Mouse (Mus musculus) thymus, adult 18-20 months (tissue): ENCODE results near the gene Pgpep1.

Experiments
- DNase-seq, 2 experiments: peaks; one replicate each; pipeline ENCODE4 v3.0.0; 2022; ENCODE audit warnings: mixed read lengths in 2 of 2

The Pgpep1 gene

GRCm38 (mm10) chr8:70689892-70690390, 29.8 kb upstream of the Pgpep1 start:
- no peak for DNase-seq

GRCm38 (mm10) chr8:70688136-70688535, 27.9 kb upstream of the Pgpep1 start:
- DNase-seq, result no peak

- no peak for DNase-seq
These were observed 27.4 kb upstream of the Pgpep1 start for GRCm38 (mm10) chr8:70687576-70687975.

GRCm38 (mm10) chr8:70684291-70684690, 24.1 kb upstream of the Pgpep1 start:
- DNase-seq, result no peak

- no peak for DNase-seq
These were observed 22.5 kb upstream of the Pgpep1 start for GRCm38 (mm10) chr8:70682692-70683091.

- DNase-seq, result no peak
These were observed 22.0 kb upstream of the Pgpep1 start for GRCm38 (mm10) chr8:70682193-70682592.

GRCm38 (mm10) chr8:70681410-70681809, 21.2 kb upstream of the Pgpep1 start:
- no peak for DNase-seq

GRCm38 (mm10) chr8:70680039-70680438, 19.9 kb upstream of the Pgpep1 start:
- DNase-seq, result no peak

- DNase-seq, result no peak
These were observed 19.2 kb upstream of the Pgpep1 start for GRCm38 (mm10) chr8:70679404-70679803.

- no peak for DNase-seq
These were observed 18.5 kb upstream of the Pgpep1 start for GRCm38 (mm10) chr8:70678679-70679078.

- DNase-seq, result no peak
These were observed 17.4 kb upstream of the Pgpep1 start for GRCm38 (mm10) chr8:70677451-70678080.

- DNase-seq, result peak; percentile 53 to 73
These were observed 15.1 kb upstream of the Pgpep1 start for GRCm38 (mm10) chr8:70675336-70675735.

GRCm38 (mm10) chr8:70674716-70675115, 14.5 kb upstream of the Pgpep1 start:
- no peak for DNase-seq

GRCm38 (mm10) chr8:70674109-70674508, 13.9 kb upstream of the Pgpep1 start:
- DNase-seq, result no peak

GRCm38 (mm10) chr8:70673079-70673856, 13.1 kb upstream of the Pgpep1 start, which contains the start of gene Lsm4:
Lsm4 (plus strand) TSS chr8:70673248.
- DNase-seq, result peak; percentile 95 to 98

- no peak for DNase-seq
These were observed 12.3 kb upstream of the Pgpep1 start for GRCm38 (mm10) chr8:70672325-70673078.

- no peak for DNase-seq
These were observed 11.6 kb upstream of the Pgpep1 start for GRCm38 (mm10) chr8:70671615-70672324.

GRCm38 (mm10) chr8:70667071-70667470, 6.9 kb upstream of the Pgpep1 start:
- DNase-seq, result no peak

GRCm38 (mm10) chr8:70665599-70665998, 5.4 kb upstream of the Pgpep1 start:
- DNase-seq, result no peak

- DNase-seq, result no peak
These were observed 4.4 kb upstream of the Pgpep1 start for GRCm38 (mm10) chr8:70664631-70665030.

GRCm38 (mm10) chr8:70663691-70664090, 3.5 kb upstream of the Pgpep1 start:
- DNase-seq, result no peak

GRCm38 (mm10) chr8:70659604-70660272, 450 bp downstream of the Pgpep1 start:
- DNase-seq, result peak; percentile 80 to 83
